In genomic region chr7:25269545-25270271, GRCm38 (mm10) we compare ENCODE assay signal across 8 mouse cellular contexts. TPM values are rescaled to one million over a fixed set of nuclear protein-coding genes. Genes with fewer than 3 reads are reported as not detected.
DNase-seq lines count a peak whose midpoint lies in the region; ATAC-seq and TF ChIP-seq lines count a peak whose summit lies in the region.

No protein-coding gene starts in this region.

- TF ChIP-seq POLR2A in small intestine, adult 2 months (IDR thresholded peaks at IDR 0.05; ENCODE audit: low read depth, low read length): no peak

- H3K9ac ChIP-seq in neural tube, embryonic 11.5 days (ENCODE audit: low read length): no peak overlapping the region; the same call in 1 of the 2 replicates
- H3K9ac ChIP-seq in heart, embryonic 12.5 days: peak overlapping the region; percentile 97
- no peak overlapping the region for H3K9ac ChIP-seq in limb, embryonic 15.5 days

- no peaks in the 10 kb centered on the region; the same call in 1 of the 2 replicates for H3K36me3 ChIP-seq in neural tube, embryonic 11.5 days (ENCODE audit: control insufficient read depth, insufficient read depth, low read length)
- H3K36me3 ChIP-seq in heart, embryonic 12.5 days: peaks cover 34% of the 10 kb centered on the region
- peaks cover 38% of the 10 kb centered on the region for H3K36me3 ChIP-seq in limb, embryonic 15.5 days
- H3K36me3 ChIP-seq in small intestine, adult 2 months (ENCODE audit: control insufficient read depth, insufficient read depth, low read length): peaks cover 17% of the 10 kb centered on the region

- no peak overlapping the region for H3K4me3 ChIP-seq in neural tube, embryonic 11.5 days (ENCODE audit: low read depth, low read length)
- peak overlapping the region; percentile 93; the same call in 1 of the 2 replicates for H3K4me3 ChIP-seq in heart, embryonic 12.5 days
- H3K4me3 ChIP-seq in limb, embryonic 15.5 days: peak overlapping the region; percentile 79
- H3K4me3 ChIP-seq in small intestine, adult 2 months (ENCODE audit: low read depth, low read length): peak overlapping the region; percentile 13; the same call in 1 of the 2 replicates

- no peaks in the 10 kb centered on the region for H3K9me3 ChIP-seq in neural tube, embryonic 11.5 days (ENCODE audit: control insufficient read depth, low read length)
- no peaks in the 10 kb centered on the region for H3K9me3 ChIP-seq in heart, embryonic 12.5 days (replicated peaks)
- H3K9me3 ChIP-seq in limb, embryonic 15.5 days: no peaks in the 10 kb centered on the region

- no peak for TF ChIP-seq CTCF in small intestine, adult 2 months (IDR thresholded peaks at IDR 0.05; ENCODE audit: extremely low read depth, insufficient read length, insufficient replicate concordance, low read depth, low read length)

- WGBS in neural tube, embryonic 11.5 days: 87% methylated on average over 8 of the region's 8 CpGs
- 81% methylated on average over 8 of the region's 8 CpGs for WGBS in heart, embryonic 12.5 days
- whole genome bisulfite sequencing in limb, embryonic 15.5 days: 76% methylated on average over 8 of the region's 8 CpGs
- WGBS in small intestine, adult 2 months: 70% methylated on average over 8 of the region's 8 CpGs

- no peak for DNase-seq in neural tube, embryonic 11.5 days (ENCODE audit: low spot score)
- no peak for DNase-seq in neural tube, embryonic 10.5 days (ENCODE audit: extremely low spot score, low spot score)
- DNase-seq in adrenal gland, postnatal 4 days (ENCODE audit: low spot score in 2 of 2): no peak
- DNase-seq in right cerebral cortex, adult 2 months (ENCODE audit: low spot score in 2 of 2): no peak

- no peaks in the 10 kb centered on the region for H3K27me3 ChIP-seq in neural tube, embryonic 11.5 days (ENCODE audit: control insufficient read depth, insufficient read depth, low read length)
- H3K27me3 ChIP-seq in heart, embryonic 12.5 days (replicated peaks): no peaks in the 10 kb centered on the region
- H3K27me3 ChIP-seq in limb, embryonic 15.5 days: no peaks in the 10 kb centered on the region
- no peaks in the 10 kb centered on the region for H3K27me3 ChIP-seq in small intestine, adult 2 months (ENCODE audit: control insufficient read depth, insufficient read depth, low read length)

- ATAC-seq in neural tube, embryonic 11.5 days (ENCODE audit: insufficient read depth, low FRiP score, low TSS enrichment): no peak
- ATAC-seq in common myeloid progenitor, adult 5-6 weeks (replicated peaks; ENCODE audit: low read depth, poor library complexity, severe bottlenecking): 0 out of 2 replicates have a peak, but pooled peaks have one; percentile 1
- ATAC-seq in heart, embryonic 12.5 days (ENCODE audit: insufficient number of reproducible peaks, low FRiP score): no peak
- no peak for ATAC-seq in limb, embryonic 15.5 days (ENCODE audit: insufficient number of reproducible peaks, low FRiP score, low TSS enrichment, low read depth)

- peaks cover 6% of the 10 kb centered on the region; the same call in 1 of the 2 replicates for H3K4me1 ChIP-seq in neural tube, embryonic 11.5 days (ENCODE audit: control insufficient read depth, insufficient read depth, low read length)
- peaks cover 51% of the 10 kb centered on the region for H3K4me1 ChIP-seq in heart, embryonic 12.5 days (replicated peaks)
- H3K4me1 ChIP-seq in limb, embryonic 15.5 days: peaks cover 51% of the 10 kb centered on the region
- peaks cover 10% of the 10 kb centered on the region for H3K4me1 ChIP-seq in small intestine, adult 2 months (ENCODE audit: control insufficient read depth, insufficient read depth, insufficient read length, low read length)

- H3K27ac ChIP-seq in neural tube, embryonic 11.5 days (ENCODE audit: low read depth, low read length): no peak overlapping the region
- H3K27ac ChIP-seq in heart, embryonic 12.5 days (ENCODE audit: poor library complexity, severe bottlenecking): no peak overlapping the region
- H3K27ac ChIP-seq in limb, embryonic 15.5 days: peak overlapping the region; percentile 47; the same call in 1 of the 2 replicates
- H3K27ac ChIP-seq in small intestine, adult 2 months (ENCODE audit: insufficient read depth, low read depth, low read length): peak overlapping the region; percentile 59

- H3K4me2 ChIP-seq in neural tube, embryonic 11.5 days (ENCODE audit: low read depth): peak overlapping the region; percentile 16; the same call in 1 of the 2 replicates
- H3K4me2 ChIP-seq in heart, embryonic 12.5 days: peak overlapping the region; percentile 82
- peak overlapping the region; percentile 82 for H3K4me2 ChIP-seq in limb, embryonic 15.5 days

RNA-seq across cellular contexts. Expression of gene Cic, which starts 2.2 kb away (rescaled TPM):
- polyA plus RNA-seq in neural tube, embryonic 11.5 days (2014; fragmentation: Nextera tagmentation; extraction: Ambion mirVana): 30.4 and 38.2 TPM in 2 replicates
- 44.4 and 50.2 TPM in 2 replicates for total RNA-seq in common myeloid progenitor, adult 5-6 weeks (2017)
- 28.8 and 30.5 TPM in 2 replicates for polyA plus RNA-seq in heart, embryonic 12.5 days (2016; fragmentation: Nextera tagmentation; extraction: Ambion mirVana)
- 40.3 and 42.5 TPM in 2 replicates for polyA plus RNA-seq in limb, embryonic 15.5 days (2015; fragmentation: Nextera tagmentation; extraction: Ambion mirVana)
- 35.6 and 65.6 TPM in 2 replicates for polyA plus RNA-seq in small intestine, adult 2 months (2012; rRNA removed)
- 100 to 1,000 TPM; 162 to 174 TPM for total RNA-seq in adrenal gland, postnatal 4 days (2021)

RNA-seq across cellular contexts. Expression of gene Erf, which starts 19.1 kb away (rescaled TPM):
- polyA plus RNA-seq in neural tube, embryonic 11.5 days (2014; fragmentation: Nextera tagmentation; extraction: Ambion mirVana): 16.2 and 16.7 TPM in 2 replicates
- total RNA-seq in common myeloid progenitor, adult 5-6 weeks (2017): 8.9 and 10.9 TPM in 2 replicates
- 17.6 and 20.4 TPM in 2 replicates for polyA plus RNA-seq in heart, embryonic 12.5 days (2016; fragmentation: Nextera tagmentation; extraction: Ambion mirVana)
- polyA plus RNA-seq in limb, embryonic 15.5 days (2015; fragmentation: Nextera tagmentation; extraction: Ambion mirVana): 20.8 and 24.4 TPM in 2 replicates
- 15.8 and 37.1 TPM in 2 replicates for polyA plus RNA-seq in small intestine, adult 2 months (2012; rRNA removed)
- 10 to 100 TPM; 47.5 to 50.4 TPM for total RNA-seq in adrenal gland, postnatal 4 days (2021)

RNA-seq across cellular contexts. Expression of gene Pafah1b3, which starts 28.1 kb away (rescaled TPM):
- polyA plus RNA-seq in neural tube, embryonic 11.5 days (2014; fragmentation: Nextera tagmentation; extraction: Ambion mirVana): 321 and 324 TPM in 2 replicates
- 21.4 and 27.3 TPM in 2 replicates for total RNA-seq in common myeloid progenitor, adult 5-6 weeks (2017)
- 127 and 131 TPM in 2 replicates for polyA plus RNA-seq in heart, embryonic 12.5 days (2016; fragmentation: Nextera tagmentation; extraction: Ambion mirVana)
- polyA plus RNA-seq in limb, embryonic 15.5 days (2015; fragmentation: Nextera tagmentation; extraction: Ambion mirVana): 176 and 198 TPM in 2 replicates
- polyA plus RNA-seq in small intestine, adult 2 months (2012; rRNA removed): 87.2 and 184 TPM in 2 replicates
- total RNA-seq in adrenal gland, postnatal 4 days (2021): 10 to 100 TPM; 62.9 to 70.0 TPM

RNA-seq across cellular contexts. Expression of gene Prr19, which starts 31.5 kb away (rescaled TPM):
- 0.32 and 1.0 TPM in 2 replicates for polyA plus RNA-seq in neural tube, embryonic 11.5 days (2014; fragmentation: Nextera tagmentation; extraction: Ambion mirVana)
- not detected in 2 replicates for total RNA-seq in common myeloid progenitor, adult 5-6 weeks (2017)
- not detected in 2 replicates for polyA plus RNA-seq in heart, embryonic 12.5 days (2016; fragmentation: Nextera tagmentation; extraction: Ambion mirVana)
- polyA plus RNA-seq in limb, embryonic 15.5 days (2015; fragmentation: Nextera tagmentation; extraction: Ambion mirVana): 0.32 and 0.40 TPM in 2 replicates
- polyA plus RNA-seq in small intestine, adult 2 months (2012; rRNA removed): 0.15 TPM in 1 of 2 replicates, not detected in the other
- not detected for total RNA-seq in adrenal gland, postnatal 4 days (2021)

RNA-seq across cellular contexts. Expression of gene Gsk3a, which starts 32.1 kb away (rescaled TPM):
- polyA plus RNA-seq in neural tube, embryonic 11.5 days (2014; fragmentation: Nextera tagmentation; extraction: Ambion mirVana): 15.9 and 19.7 TPM in 2 replicates
- 50.5 and 58.1 TPM in 2 replicates for total RNA-seq in common myeloid progenitor, adult 5-6 weeks (2017)
- polyA plus RNA-seq in heart, embryonic 12.5 days (2016; fragmentation: Nextera tagmentation; extraction: Ambion mirVana): 12.1 and 12.7 TPM in 2 replicates
- polyA plus RNA-seq in limb, embryonic 15.5 days (2015; fragmentation: Nextera tagmentation; extraction: Ambion mirVana): 8.2 and 10.0 TPM in 2 replicates
- polyA plus RNA-seq in small intestine, adult 2 months (2012; rRNA removed): 77.7 and 163 TPM in 2 replicates
- 10 to 100 TPM; 84.8 to 89.3 TPM for total RNA-seq in adrenal gland, postnatal 4 days (2021)

Comparison
In these comparisons a context has a peak if more than half of its experiments do, and no peak if none do; other contexts are left out.
1. H3K27ac ChIP-seq: peak in limb, embryonic 15.5 days (single experiment) and small intestine, adult 2 months (single experiment); none in neural tube, embryonic 11.5 days (single experiment) and heart, embryonic 12.5 days (single experiment).
2. H3K4me2 ChIP-seq: peak in every context shown above with its lines; median percentile 82 in heart, embryonic 12.5 days; 82 in limb, embryonic 15.5 days; 16 in neural tube, embryonic 11.5 days.